Mouse (Mus musculus) NIH3T3 (cell line): ENCODE data around the gene Abcg5.

ENCODE experiments used
- DNase-seq: peaks from one replicate; pipeline ENCODE4 v3.0.0-alpha.2; 2012; ENCODE audit warnings: low read depth

The Abcg5 gene

GRCm38 (mm10) chr17:84684284-84684683, 1.5 kb upstream of the Abcg5 start:
- DNase-seq = no peak

GRCm38 (mm10) chr17:84681670-84682069, 1.1 kb downstream of the Abcg5 start:
- DNase-seq = peak; percentile 27

- DNase-seq = no peak
Measured at GRCm38 (mm10) chr17:84677595-84677994, 5.2 kb downstream of the Abcg5 start.

GRCm38 (mm10) chr17:84675951-84676366, 6.9 kb downstream of the Abcg5 start, which contains the start of gene Abcg8:
Gene Abcg8 (plus strand): TSS chr17:84676302.
- no peak for DNase-seq

- DNase-seq = no peak
Measured at GRCm38 (mm10) chr17:84675204-84675603, 7.6 kb downstream of the Abcg5 start.

- DNase-seq = no peak
Measured at GRCm38 (mm10) chr17:84674048-84674447, 8.8 kb downstream of the Abcg5 start.

GRCm38 (mm10) chr17:84672376-84673369, 10.1 kb downstream of the Abcg5 start:
- DNase-seq = no peak

- DNase-seq = no peak
Measured at GRCm38 (mm10) chr17:84667848-84668247, 15.0 kb downstream of the Abcg5 start.

- no peak for DNase-seq
Measured at GRCm38 (mm10) chr17:84665691-84666090, 17.1 kb downstream of the Abcg5 start.

GRCm38 (mm10) chr17:84665053-84665452, 17.8 kb downstream of the Abcg5 start:
- no peak for DNase-seq

- no peak for DNase-seq
Measured at GRCm38 (mm10) chr17:84658951-84659350, 23.9 kb downstream of the Abcg5 start.

GRCm38 (mm10) chr17:84658195-84658594, 24.6 kb downstream of the Abcg5 start:
- DNase-seq = no peak

GRCm38 (mm10) chr17:84657782-84658181, 25.0 kb downstream of the Abcg5 start:
- DNase-seq = no peak

- peak; percentile 50 for DNase-seq
Measured at GRCm38 (mm10) chr17:84657422-84657732, 25.4 kb downstream of the Abcg5 start.

GRCm38 (mm10) chr17:84656653-84657421, 26.0 kb downstream of the Abcg5 start:
- DNase-seq = no peak

GRCm38 (mm10) chr17:84656205-84656604, 26.6 kb downstream of the Abcg5 start:
- no peak for DNase-seq

GRCm38 (mm10) chr17:84653544-84653943, 29.3 kb downstream of the Abcg5 start:
- no peak for DNase-seq

- no peak for DNase-seq
Measured at GRCm38 (mm10) chr17:84650302-84651017, 32.4 kb downstream of the Abcg5 start.

GRCm38 (mm10) chr17:84647630-84648029, 35.2 kb downstream of the Abcg5 start:
- no peak for DNase-seq

GRCm38 (mm10) chr17:84646477-84646876, 36.3 kb downstream of the Abcg5 start:
- no peak for DNase-seq

- no peak for DNase-seq
Measured at GRCm38 (mm10) chr17:84645894-84646293, 36.9 kb downstream of the Abcg5 start.

GRCm38 (mm10) chr17:84645119-84645518, 37.7 kb downstream of the Abcg5 start:
- no peak for DNase-seq
